Mouse (Mus musculus): ENCODE results near the gene Cyb5r3.

The Cyb5r3 gene

DNA sequence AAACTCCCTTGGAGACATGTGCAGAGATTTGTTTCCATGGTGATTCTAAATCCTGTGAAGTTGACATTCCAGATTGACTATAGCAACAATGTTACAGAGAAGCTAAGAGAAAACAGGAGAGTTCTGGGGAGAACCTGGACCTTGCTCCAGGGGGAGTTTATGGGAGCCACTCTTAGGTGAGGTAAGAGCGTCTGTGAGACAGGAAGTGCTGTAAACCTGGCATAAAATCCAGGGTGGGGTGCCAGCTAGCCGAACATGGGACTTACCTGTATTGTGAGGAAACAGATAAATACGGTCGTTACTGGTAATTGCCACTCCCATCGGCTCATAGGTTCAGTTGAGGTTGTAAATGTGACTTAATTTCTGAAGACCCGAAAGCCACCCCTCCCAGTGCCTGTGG is 66.0 kb downstream of the Cyb5r3 start:
- DNase-seq (ENCODE audit: low spot score in 2 of 2), result no peak

Measured in spleen, postnatal 36 days (tissue).